Mouse (Mus musculus) liver, embryonic 11.5 days (tissue): ENCODE results near the gene Rundc1. TPM values are rescaled to one million over a fixed set of nuclear protein-coding genes. Genes with fewer than 3 reads are reported as not detected.
A peak's percentile ranks its signal among the peaks of the same experiment; 100 is the strongest.
"Not testable (repeated sequence)": the region's sequence is repeated elsewhere in the genome, so short reads cannot be mapped to it uniquely, and the experiment has no call there.

Experiments used
- ATAC-seq: fragments of 200-750 bp; cut with Nextera tagmentation; replicated peaks from 2 replicates; pipeline ENCODE4 v1.8.0; 2017; ENCODE audit warnings: moderate number of reproducible peaks, mild to moderate bottlenecking, moderate TSS enrichment, moderate library complexity; ENCODE audit not compliant: low FRiP score
- DNase-seq: peaks from one replicate; pipeline ENCODE4 v3.0.0-alpha.2; 2017; ENCODE audit warnings: low spot score
- H3K27ac ChIP-seq: fragments of 300-500 bp; sonication (generic); 2 replicates; pipeline ENCODE4 v1.5.1; 2014; ENCODE audit warnings: mild to moderate bottlenecking, low read depth, low read length, control low read depth
- H3K27me3 ChIP-seq: fragments of 300-500 bp; sonication (generic); replicated peaks from 2 replicates; pipeline ENCODE4 v1.6.1; 2014; ENCODE audit warnings: low read length, mixed read lengths; ENCODE audit not compliant: control insufficient read depth, insufficient read depth
- H3K36me3 ChIP-seq: fragments of 300-500 bp; sonication (generic); 2 replicates; pipeline ENCODE4 v1.6.1; 2014; ENCODE audit warnings: mild to moderate bottlenecking, low read length, moderate library complexity, mixed read lengths; ENCODE audit not compliant: control insufficient read depth, insufficient read depth
- H3K4me1 ChIP-seq: fragments of 300-500 bp; sonication (generic); replicated peaks from 2 replicates; pipeline ENCODE4 v1.6.1; 2014; ENCODE audit warnings: low read length, mixed read lengths; ENCODE audit not compliant: control insufficient read depth, insufficient read depth
- H3K4me2 ChIP-seq: fragments of 300-500 bp; sonication (generic); 2 replicates; pipeline ENCODE4 v1.6.1; 2014; ENCODE audit warnings: mild to moderate bottlenecking, control low read depth, moderate library complexity
- H3K4me3 ChIP-seq: fragments of 300-500 bp; sonication (generic); 2 replicates; pipeline ENCODE4 v1.5.1; 2014; ENCODE audit warnings: low read depth, low read length, control low read depth
- H3K9ac ChIP-seq: fragments of 300-500 bp; sonication (generic); 2 replicates; pipeline ENCODE4 v1.6.1; 2014; ENCODE audit warnings: low read depth, low read length, control low read depth
- H3K9me3 ChIP-seq: fragments of 300-500 bp; sonication (generic); 2 replicates; pipeline ENCODE4 v1.6.1; 2016; ENCODE audit warnings: low read length, inconsistent platforms, mixed read lengths; ENCODE audit not compliant: control insufficient read depth
- WGBS: fragments of 180-500 bp; shearing (Covaris S2); extraction: QIAGEN DNeasy Blood & Tissue Kit; methylation state at CpG from one replicate; pipeline ENCODE4 v1.1.7; 2014; 5-methylcytosine and 5-hydroxymethylcytosine counted together
- polyA plus RNA-seq: library from polyadenylated mRNA; unstranded; fragments of >200 nt; fragmentation: Nextera tagmentation; extraction: Ambion mirVana; gene quantifications from 2 replicates; pipeline ENCODE4 v1.2.1, GENCODE M21; 2014

Rundc1 gene
- polyA plus RNA-seq, 1 experiment from 2014 or later: 13.4 TPM

GRCm38 (mm10) chr11:101466552-101466950, 41.7 kb downstream of the Rundc1 start:
- H3K4me3 ChIP-seq: peak overlapping the region; percentile 81
- peak overlapping the region; percentile 100 for H3K4me2 ChIP-seq
- not testable (repeated sequence) for H3K9ac ChIP-seq, DNase-seq, ATAC-seq, H3K36me3 ChIP-seq, H3K27me3 ChIP-seq, H3K27ac ChIP-seq, H3K9me3 ChIP-seq
- 57% methylated on average over 5 of the region's 5 CpGs for WGBS
- H3K4me1 ChIP-seq: peaks cover 51% of the 10 kb centered on the region

- H3K9ac ChIP-seq: peak overlapping the region; percentile 65
- peak; percentile 77 for ATAC-seq
- H3K36me3 ChIP-seq: 0 out of 2 replicates have a peak, but pooled peaks cover 2% of the 10 kb centered on the region
- no peaks in the 10 kb centered on the region for H3K27me3 ChIP-seq
- H3K9me3 ChIP-seq: no peaks in the 10 kb centered on the region
- peak overlapping the region; percentile 66 for H3K4me3 ChIP-seq
- H3K27ac ChIP-seq: no peak overlapping the region
- DNase-seq: peak; percentile 75
- H3K4me2 ChIP-seq: peak overlapping the region; percentile 100
- peaks cover 47% of the 10 kb centered on the region for H3K4me1 ChIP-seq
- 1% methylated on average over 51 of the region's 54 CpGs for WGBS
Measured at GRCm38 (mm10) chr11:101467477-101468262, 42.8 kb downstream of the Rundc1 start.

GRCm38 (mm10) chr11:101468263-101468688, 43.4 kb downstream of the Rundc1 start:
- under 1% methylated on average over 29 of the region's 31 CpGs for WGBS

GRCm38 (mm10) chr11:101468731-101469130, 43.8 kb downstream of the Rundc1 start:
- DNase-seq (no peak), ATAC-seq (no peak)
- Histone ChIP-seq H3K9ac (peak overlapping the region; percentile 65), H3K27me3 (0 out of 2 replicates have a peak, but pooled peaks cover 2% of the 10 kb centered on the region), H3K36me3 (0 out of 2 replicates have a peak, but pooled peaks cover under 1% of the 10 kb centered on the region), H3K4me3 (peak overlapping the region; percentile 66), H3K4me1 (peaks cover 36% of the 10 kb centered on the region), H3K27ac (no peak overlapping the region), H3K9me3 (no peaks in the 10 kb centered on the region), H3K4me2 (peak overlapping the region; percentile 100)
- 6% methylated on average over 13 of the region's 13 CpGs for WGBS

More at GRCm38 (mm10) chr11:101468263-101468688, 43.4 kb downstream of the Rundc1 start:
- H3K4me2 ChIP-seq: peak overlapping the region; percentile 100
- H3K4me1 ChIP-seq: peaks cover 40% of the 10 kb centered on the region
- 0 out of 2 replicates have a peak, but pooled peaks cover 2% of the 10 kb centered on the region for H3K27me3 ChIP-seq
- peak overlapping the region; percentile 65 for H3K9ac ChIP-seq
- H3K4me3 ChIP-seq: peak overlapping the region; percentile 66
- DNase-seq (no peak), ATAC-seq (peak; percentile 6)
- H3K27ac ChIP-seq: no peak overlapping the region
- H3K9me3 ChIP-seq: no peaks in the 10 kb centered on the region
- H3K36me3 ChIP-seq: 0 out of 2 replicates have a peak, but pooled peaks cover 2% of the 10 kb centered on the region

GRCm38 (mm10) chr11:101469155-101469554, 44.3 kb downstream of the Rundc1 start:
- H3K4me3 ChIP-seq: peak overlapping the region; percentile 66
- H3K9ac ChIP-seq: no peak overlapping the region
- no peak overlapping the region for H3K27ac ChIP-seq
- no peaks in the 10 kb centered on the region for H3K36me3 ChIP-seq
- 61% methylated on average over 4 of the region's 4 CpGs for WGBS
- H3K27me3 ChIP-seq: 0 out of 2 replicates have a peak, but pooled peaks cover 2% of the 10 kb centered on the region
- peaks cover 32% of the 10 kb centered on the region for H3K4me1 ChIP-seq
- H3K9me3 ChIP-seq: no peaks in the 10 kb centered on the region
- H3K4me2 ChIP-seq: peak overlapping the region; percentile 100
- no peak for ATAC-seq
- DNase-seq: no peak

- no peak overlapping the region for H3K4me3 ChIP-seq
- H3K4me1 ChIP-seq: peaks cover 21% of the 10 kb centered on the region
- no peak overlapping the region for H3K9ac ChIP-seq
- no peak overlapping the region for H3K4me2 ChIP-seq
- H3K36me3 ChIP-seq: no peaks in the 10 kb centered on the region
- H3K9me3 ChIP-seq: no peaks in the 10 kb centered on the region
- no peak for ATAC-seq
- no peak overlapping the region for H3K27ac ChIP-seq
- no peak for DNase-seq
- 62% methylated on average over 7 of the region's 7 CpGs for WGBS
- 0 out of 2 replicates have a peak, but pooled peaks cover 2% of the 10 kb centered on the region for H3K27me3 ChIP-seq
Measured at GRCm38 (mm10) chr11:101470206-101470605, 45.3 kb downstream of the Rundc1 start.

GRCm38 (mm10) chr11:101471926-101472325, 47.0 kb downstream of the Rundc1 start:
- no peak for ATAC-seq
- Histone ChIP-seq H3K9ac (no peak overlapping the region), H3K27me3 (0 out of 2 replicates have a peak, but pooled peaks cover 2% of the 10 kb centered on the region), H3K36me3 (no peaks in the 10 kb centered on the region), H3K4me2 (no peak overlapping the region), H3K4me3 (no peak overlapping the region), H3K27ac (no peak overlapping the region), H3K9me3 (no peaks in the 10 kb centered on the region), H3K4me1 (peaks cover 6% of the 10 kb centered on the region; the same call in 1 of the 2 replicates)
- no peak for DNase-seq
- WGBS: 78% methylated on average over 3 of the region's 3 CpGs

- Histone ChIP-seq H3K4me3 (no peak overlapping the region), H3K36me3 (no peaks in the 10 kb centered on the region), H3K4me1 (peaks cover 6% of the 10 kb centered on the region; the same call in 1 of the 2 replicates), H3K9ac (no peak overlapping the region), H3K27me3 (0 out of 2 replicates have a peak, but pooled peaks cover 2% of the 10 kb centered on the region), H3K4me2 (no peak overlapping the region), H3K27ac (no peak overlapping the region), H3K9me3 (no peaks in the 10 kb centered on the region)
- no peak for ATAC-seq
- 58% methylated on average over 7 of the region's 7 CpGs for WGBS
- DNase-seq: no peak
Measured at GRCm38 (mm10) chr11:101472336-101472735, 47.5 kb downstream of the Rundc1 start.
